Mouse (Mus musculus): ENCODE data around the gene Reps2. TPM values are rescaled to one million over a fixed set of nuclear protein-coding genes. Genes with fewer than 3 reads are reported as not detected.

Reps2 gene
- polyA plus RNA-seq, 1 experiment: 4.0 TPM

DNA sequence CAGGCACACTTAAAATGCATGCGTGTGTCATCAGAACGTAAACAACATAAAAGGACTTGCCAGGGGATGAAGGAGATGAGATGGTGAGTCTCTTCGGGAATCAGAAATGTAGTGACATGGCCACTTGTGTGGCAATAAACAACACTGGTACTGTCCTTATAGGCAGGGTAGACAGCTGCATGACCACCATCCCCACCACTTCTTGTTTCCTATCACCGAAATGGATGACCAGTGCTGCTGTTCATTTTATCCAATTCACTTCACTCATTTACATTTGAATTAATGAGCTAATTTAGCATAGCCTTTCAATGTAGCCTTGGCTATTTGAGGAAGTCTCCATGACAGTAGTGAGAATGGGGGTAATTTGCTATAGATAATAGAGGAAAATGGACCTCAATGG is 236.2 kb downstream of the Reps2 start:
- no peaks in the 10 kb centered on the region for H3K4me1 ChIP-seq (ENCODE audit: control insufficient read depth, insufficient read depth, low read length)
- no peak overlapping the region for H3K27ac ChIP-seq (ENCODE audit: insufficient read depth, low read length)
- H3K4me3 ChIP-seq (ENCODE audit: insufficient read depth, low read length): no peak overlapping the region
- TF ChIP-seq POLR2A (IDR thresholded peaks at IDR 0.05; ENCODE audit: low read depth, low read length) (no peak), CTCF (IDR thresholded peaks at IDR 0.05; ENCODE audit: borderline replicate concordance, insufficient read depth, low read length) (no peak)

GRCm38 (mm10) chrX:162402487-162402886 is 241.0 kb downstream of the Reps2 start:
- TF ChIP-seq POLR2A (IDR thresholded peaks at IDR 0.05; ENCODE audit: low read depth, low read length) (no peak), CTCF (IDR thresholded peaks at IDR 0.05; ENCODE audit: borderline replicate concordance, insufficient read depth, low read length) (no peak)
- Histone ChIP-seq H3K4me3 (ENCODE audit: insufficient read depth, low read length) (no peak overlapping the region), H3K27ac (ENCODE audit: insufficient read depth, low read length) (no peak overlapping the region), H3K4me1 (ENCODE audit: control insufficient read depth, insufficient read depth, low read length) (no peaks in the 10 kb centered on the region)

GRCm38 (mm10) chrX:162380730-162381129 is 262.7 kb downstream of the Reps2 start:
- no peak for TF ChIP-seq POLR2A (IDR thresholded peaks at IDR 0.05; ENCODE audit: low read depth, low read length)
- TF ChIP-seq CTCF (IDR thresholded peaks at IDR 0.05; ENCODE audit: borderline replicate concordance, insufficient read depth, low read length): no peak
- Histone ChIP-seq H3K4me3 (ENCODE audit: insufficient read depth, low read length) (no peak overlapping the region), H3K27ac (ENCODE audit: insufficient read depth, low read length) (no peak overlapping the region), H3K4me1 (ENCODE audit: control insufficient read depth, insufficient read depth, low read length) (no peaks in the 10 kb centered on the region)

DNA sequence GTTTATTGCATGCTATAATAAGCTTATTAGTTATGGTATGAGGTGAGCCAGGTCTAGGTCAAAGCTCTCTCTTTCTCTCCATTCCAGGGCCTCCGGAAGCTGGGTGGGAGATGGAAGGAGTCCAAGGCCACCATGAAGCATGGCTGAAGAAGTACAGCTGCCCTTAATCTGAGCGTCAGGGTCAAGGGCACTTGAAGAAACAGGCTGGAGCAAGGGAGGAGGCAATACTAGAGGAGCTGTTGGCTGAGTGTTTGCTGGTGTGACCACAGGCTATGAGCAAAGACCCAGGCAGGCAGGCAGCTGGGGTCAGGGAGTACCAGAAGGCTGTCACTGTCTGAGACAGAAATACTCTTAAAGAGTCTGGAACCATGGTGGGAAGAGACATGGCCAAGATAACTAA is 280.2 kb downstream of the Reps2 start:
- Histone ChIP-seq H3K4me3 (ENCODE audit: insufficient read depth, low read length) (no peak overlapping the region), H3K4me1 (ENCODE audit: control insufficient read depth, insufficient read depth, low read length) (no peaks in the 10 kb centered on the region; the same call in 1 of the 2 replicates), H3K27ac (ENCODE audit: insufficient read depth, low read length) (no peak overlapping the region)
- TF ChIP-seq POLR2A (IDR thresholded peaks at IDR 0.05; ENCODE audit: low read depth, low read length) (no peak), CTCF (IDR thresholded peaks at IDR 0.05; ENCODE audit: borderline replicate concordance, insufficient read depth, low read length) (no peak)

Other genes starting within 250 kb of the Reps2 start
- 343 and 367 TPM in 2 replicates for gene Rbbp7, start 116.8 kb upstream of the Reps2 start, polyA plus RNA-seq (2011; ENCODE audit: insufficient read length, low read depth, missing spikeins)
- gene Txlng, start 185.8 kb upstream of the Reps2 start, polyA plus RNA-seq (2011; ENCODE audit: insufficient read length, low read depth, missing spikeins): 10.0 and 12.5 TPM in 2 replicates
- 64.5 and 67.1 TPM in 2 replicates for gene Syap1, start 244.8 kb upstream of the Reps2 start, polyA plus RNA-seq (2011; ENCODE audit: insufficient read length, low read depth, missing spikeins)

Data from embryonic fibroblast, embryonic 13.5 days (primary cell).